Mouse (Mus musculus) cerebellum, postnatal 36 days (tissue): ENCODE measurements around the gene Zfp612.
"Not testable (repeated sequence)": the region's sequence is repeated elsewhere in the genome, so short reads cannot be mapped to it uniquely, and the experiment has no call there.

Experiments used
- DNase-seq, 2 experiments: peaks; one replicate each; pipeline ENCODE4 v3.0.0; 2021 to 2022; ENCODE audit warnings: mixed read lengths in 2 of 2

Gene Zfp612

GRCm38 (mm10) chr8:110079282-110080221 lies at the start of gene Zfp612:
Gene Zfp612, plus strand, starts transcription at chr8:110079746.
- peak; percentile 84 to 87 for DNase-seq

DNA sequence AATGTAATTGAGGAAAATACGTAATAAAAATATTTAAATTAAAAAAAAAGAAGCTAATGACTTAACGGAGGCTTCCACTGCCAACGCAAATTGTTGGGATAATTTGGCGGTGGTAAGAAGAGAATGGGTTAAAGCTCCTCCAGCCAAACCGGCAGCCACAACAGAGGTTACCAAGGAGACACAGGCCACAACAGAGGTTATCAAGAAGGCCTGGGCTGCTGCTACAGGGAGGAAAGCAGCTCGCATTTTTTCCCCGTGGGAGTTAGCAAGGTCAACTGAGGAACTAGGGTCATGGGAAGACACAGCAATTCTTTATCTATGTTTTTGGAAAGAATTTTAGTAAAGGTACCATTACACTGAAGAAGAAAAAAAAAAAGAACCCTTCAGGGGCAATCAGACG lies 45.8 kb upstream of the Zfp612 start:
- not testable (repeated sequence) for DNase-seq

GRCm38 (mm10) chr8:110034331-110034730 lies 45.2 kb upstream of the Zfp612 start:
- DNase-seq, result no peak

- peak in 1 of 2 experiments; percentile 6 for DNase-seq
Measured at GRCm38 (mm10) chr8:110036156-110036555, 43.4 kb upstream of the Zfp612 start.

GRCm38 (mm10) chr8:110039216-110039615 lies 40.3 kb upstream of the Zfp612 start:
- DNase-seq, result no peak

DNA sequence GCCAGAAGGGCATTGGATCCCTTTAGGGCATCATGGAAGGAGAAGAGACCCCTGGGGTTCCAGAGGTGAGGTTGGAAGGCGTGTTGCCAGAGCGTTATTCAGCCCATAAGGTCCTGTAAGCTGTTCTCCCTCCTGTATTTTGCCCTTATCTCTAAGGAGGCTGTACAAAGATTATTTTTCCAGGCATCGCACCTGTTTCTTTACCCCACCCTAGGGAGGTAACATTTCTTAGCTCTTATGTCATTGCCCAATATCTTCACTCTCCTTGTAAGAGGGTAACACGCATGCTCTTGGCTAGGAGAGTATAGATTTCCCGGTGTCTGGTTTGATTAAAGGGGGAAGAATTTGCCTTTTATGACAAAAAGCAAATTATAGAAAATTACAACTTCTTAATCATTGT lies 39.9 kb upstream of the Zfp612 start, which contains the start of gene Chst4:
TSS of gene Chst4 (minus strand) at position 82 of the 400 bp plus-strand sequence.
- no peak for DNase-seq

GRCm38 (mm10) chr8:110040509-110040908 lies 39.0 kb upstream of the Zfp612 start:
- no peak for DNase-seq

DNA sequence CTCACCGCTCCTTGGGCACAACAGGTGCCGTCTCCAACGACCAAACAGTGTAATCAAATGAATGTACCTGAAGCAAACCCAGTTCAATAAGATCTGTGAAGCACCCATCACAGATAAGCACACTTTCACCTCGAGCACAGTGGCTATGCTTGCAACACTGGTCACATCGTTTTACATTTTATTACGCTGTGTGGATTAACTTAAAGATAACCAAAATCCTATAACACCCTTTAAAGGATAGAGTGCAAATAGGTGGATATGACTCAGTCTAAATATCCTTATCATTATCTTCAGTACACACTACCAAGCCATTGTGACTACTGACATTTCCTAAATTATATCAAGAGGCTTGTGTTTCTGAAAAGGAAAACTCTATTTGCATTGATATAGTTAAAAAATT lies 28.3 kb upstream of the Zfp612 start:
- no peak for DNase-seq

GRCm38 (mm10) chr8:110058207-110058606 lies 21.3 kb upstream of the Zfp612 start:
- no peak for DNase-seq

DNA sequence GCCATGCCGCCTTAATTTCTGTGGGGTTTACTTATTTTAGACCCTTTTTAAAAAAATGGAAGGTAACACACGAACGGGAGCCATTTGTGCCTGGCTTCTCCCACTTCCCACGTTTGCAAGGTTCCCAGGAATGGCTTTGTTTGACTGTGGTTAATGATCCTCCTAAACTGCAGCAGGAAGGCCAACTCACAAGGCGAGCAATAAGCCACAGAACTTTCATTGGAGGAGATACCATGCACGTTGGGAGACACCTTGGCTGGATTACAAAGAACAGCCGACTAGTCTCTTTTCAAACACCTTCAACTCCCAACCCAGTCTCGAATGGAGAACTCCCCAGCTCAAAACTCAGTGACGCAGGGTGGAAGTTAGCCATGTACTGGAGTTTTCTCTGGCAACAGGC lies 15.4 kb upstream of the Zfp612 start:
- DNase-seq, result no peak

DNA sequence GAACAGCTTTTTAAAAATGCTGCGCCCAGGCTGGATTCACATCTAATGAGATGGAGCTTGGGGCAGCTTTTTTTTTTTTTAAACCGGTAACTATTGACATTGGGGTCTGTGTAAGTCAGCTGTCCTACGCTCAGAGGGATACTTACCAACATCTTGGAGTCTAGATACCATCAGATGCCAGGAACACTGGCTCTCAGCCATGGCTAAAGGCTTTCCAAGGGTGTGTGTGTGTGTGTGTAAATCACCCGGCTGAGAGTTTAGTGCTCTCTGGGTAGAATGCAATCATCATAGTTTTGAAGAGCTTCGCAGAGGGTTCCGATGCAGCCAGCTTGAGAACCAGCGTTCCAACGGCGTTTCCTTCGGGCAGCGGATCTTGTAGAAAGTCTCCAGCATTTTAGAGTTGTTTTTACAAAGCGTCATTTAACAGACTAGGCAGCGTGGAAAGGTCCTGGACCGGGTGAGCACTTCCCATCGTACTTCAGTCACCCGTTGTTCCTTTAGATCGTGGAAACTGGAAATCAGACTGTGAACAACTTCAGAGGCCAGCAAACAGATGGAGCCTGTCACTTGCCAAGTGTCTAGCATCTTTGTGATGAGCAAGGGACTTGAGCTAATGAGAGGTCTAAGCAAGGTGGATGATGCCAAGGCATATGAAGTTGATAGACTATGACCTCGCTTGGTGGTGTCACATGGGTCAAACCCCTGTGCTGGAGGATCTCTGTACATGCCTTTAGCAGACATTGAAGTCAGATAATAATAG lies 14.8 kb upstream of the Zfp612 start:
- DNase-seq, result peak; percentile 20 to 27

DNA sequence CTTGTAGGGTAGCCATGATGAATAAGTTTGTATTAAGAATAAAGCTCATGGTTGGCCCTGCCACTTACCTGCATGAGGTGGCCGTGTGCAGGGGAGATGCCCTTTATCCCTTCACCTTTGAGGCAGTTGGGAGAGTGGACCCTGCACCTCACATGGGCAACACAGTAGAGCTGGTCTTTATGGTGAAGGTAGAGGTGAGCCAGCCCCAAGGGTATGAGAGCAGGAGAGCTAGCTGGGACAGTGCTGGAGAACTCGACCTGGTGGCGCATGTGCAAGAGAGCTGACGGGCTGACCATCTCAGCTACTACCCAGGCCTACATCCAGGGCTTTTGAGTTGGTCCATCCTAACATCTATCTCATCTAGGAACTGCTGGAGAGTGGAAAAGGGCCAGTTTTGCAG lies 13.9 kb upstream of the Zfp612 start:
- no peak for DNase-seq

DNA sequence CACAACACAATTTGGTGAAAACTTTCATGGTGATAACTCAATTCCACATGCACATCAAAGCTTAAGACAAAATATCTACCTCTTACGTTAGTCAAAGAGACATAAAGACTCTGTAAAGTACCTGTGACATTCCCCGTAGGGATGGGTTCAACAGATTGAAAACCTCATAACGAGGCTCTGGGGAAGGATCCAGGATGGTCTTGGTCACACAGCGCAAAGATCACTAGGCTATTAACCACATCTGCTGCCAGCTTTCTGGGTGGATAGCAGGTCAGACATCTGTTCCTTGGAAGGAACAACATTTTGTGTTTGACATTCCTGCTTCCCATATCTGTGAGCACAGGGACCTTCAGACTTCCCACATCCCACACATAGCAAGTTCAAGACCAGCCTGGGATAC lies 9.8 kb upstream of the Zfp612 start:
- DNase-seq, result no peak

DNA sequence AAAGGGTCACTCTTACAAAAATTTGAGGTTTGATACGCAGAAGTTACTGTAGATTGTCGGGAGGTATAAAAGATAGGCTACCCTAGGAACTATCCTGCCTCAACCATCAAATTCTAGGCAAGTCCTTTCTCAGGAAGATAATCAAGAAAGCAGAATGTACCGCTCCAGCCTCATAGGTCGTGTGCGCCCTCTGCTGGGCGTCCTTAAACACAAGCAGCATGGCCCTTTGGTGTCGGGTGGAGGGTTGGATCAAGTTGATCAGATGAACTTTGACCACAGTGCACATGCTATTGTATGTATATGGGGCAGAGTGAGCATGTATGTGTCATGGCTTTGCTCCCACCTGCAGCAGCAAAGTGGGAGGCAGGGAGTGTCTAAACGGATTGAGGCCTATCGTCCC lies 7.9 kb upstream of the Zfp612 start:
- DNase-seq, result peak; percentile 65 to 66

GRCm38 (mm10) chr8:110074496-110074895 lies 5.0 kb upstream of the Zfp612 start:
- DNase-seq, result no peak

DNA sequence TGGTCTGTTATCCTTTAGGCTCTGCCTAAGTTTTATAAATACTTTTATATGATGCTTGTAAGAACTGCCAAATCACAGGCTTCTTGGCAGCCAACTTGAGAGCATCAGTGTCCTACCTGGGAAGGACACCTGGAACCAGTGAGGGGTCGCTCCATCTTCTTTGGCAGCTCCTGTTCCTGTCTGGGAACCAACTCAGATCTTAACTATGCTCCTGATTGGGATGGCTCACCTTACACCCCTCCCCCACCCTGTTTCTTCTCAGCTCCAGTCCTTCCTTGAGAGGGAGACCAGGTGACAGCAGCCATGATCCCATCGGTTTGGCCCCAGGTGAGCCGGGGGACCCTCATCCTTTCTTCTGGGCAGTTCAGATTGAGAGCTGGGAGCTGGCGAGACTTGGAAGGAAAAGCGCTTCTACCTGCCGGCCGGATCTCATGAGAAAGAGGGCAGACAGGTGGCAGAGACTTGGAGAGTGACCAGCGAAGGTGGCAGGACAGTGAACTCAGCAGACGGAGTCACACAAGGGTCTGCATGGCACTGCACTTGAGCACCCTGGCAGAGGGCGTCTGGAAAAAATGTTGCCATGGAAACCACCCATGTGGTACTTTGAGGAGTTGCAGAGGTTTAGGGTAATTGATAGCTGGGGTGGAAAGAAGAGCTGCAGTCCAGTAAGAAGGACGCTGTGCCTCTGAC lies 3.0 kb downstream of the Zfp612 start:
- DNase-seq, result peak in 1 of 2 experiments; percentile 19

GRCm38 (mm10) chr8:110091869-110092268 lies 12.3 kb downstream of the Zfp612 start:
- no peak for DNase-seq

DNA sequence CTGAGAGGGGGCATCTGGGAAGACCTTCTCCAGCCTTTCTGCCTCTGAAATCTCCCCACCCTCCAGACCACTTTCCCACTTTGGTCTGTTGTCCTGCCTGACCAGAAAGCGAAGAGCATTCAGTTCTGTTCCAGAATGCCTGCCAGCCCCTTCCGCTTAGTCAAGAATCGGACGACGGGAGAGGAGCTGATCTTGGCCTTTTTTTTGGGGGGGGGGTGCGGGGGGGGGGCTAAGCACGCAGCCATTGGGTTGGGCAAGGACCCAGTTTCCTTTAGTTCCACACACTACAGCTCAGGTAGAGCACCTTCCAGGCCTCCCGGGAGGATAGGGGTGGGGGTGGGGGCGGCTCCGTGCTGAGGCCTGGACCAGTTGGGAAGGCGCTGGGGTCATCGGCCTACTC lies 21.4 kb downstream of the Zfp612 start, which contains the start of gene Gm21964:
TSS of gene Gm21964 (plus strand) at position 301 of the 400 bp plus-strand sequence.
- DNase-seq, result no peak

GRCm38 (mm10) chr8:110101676-110102075 lies 22.1 kb downstream of the Zfp612 start:
- no peak for DNase-seq

DNA sequence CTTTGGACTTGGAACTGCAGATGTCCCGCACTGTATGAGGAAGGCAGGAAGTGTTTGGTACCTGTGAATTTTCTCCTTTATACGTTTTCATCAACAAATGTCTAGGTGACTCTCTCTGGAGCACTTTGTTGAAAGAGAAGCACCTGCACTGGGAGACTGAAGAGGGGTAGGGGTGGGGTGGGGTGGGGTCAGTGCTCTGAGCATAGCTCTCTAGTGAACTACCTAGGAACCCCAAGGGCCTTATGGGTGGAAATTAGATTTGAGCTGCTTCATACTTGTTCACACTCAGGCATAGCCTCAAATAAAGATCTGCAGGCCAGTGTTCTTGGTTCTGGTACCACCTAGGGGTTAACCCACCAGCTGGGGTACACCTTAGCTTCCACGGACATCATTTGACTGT lies 23.1 kb downstream of the Zfp612 start, which contains the start of gene Gm17720:
TSS of gene Gm17720 (minus strand) at position 101 of the 400 bp plus-strand sequence.
- no peak for DNase-seq

GRCm38 (mm10) chr8:110119715-110120114 lies 40.2 kb downstream of the Zfp612 start:
- peak; percentile 68 to 75 for DNase-seq

DNA sequence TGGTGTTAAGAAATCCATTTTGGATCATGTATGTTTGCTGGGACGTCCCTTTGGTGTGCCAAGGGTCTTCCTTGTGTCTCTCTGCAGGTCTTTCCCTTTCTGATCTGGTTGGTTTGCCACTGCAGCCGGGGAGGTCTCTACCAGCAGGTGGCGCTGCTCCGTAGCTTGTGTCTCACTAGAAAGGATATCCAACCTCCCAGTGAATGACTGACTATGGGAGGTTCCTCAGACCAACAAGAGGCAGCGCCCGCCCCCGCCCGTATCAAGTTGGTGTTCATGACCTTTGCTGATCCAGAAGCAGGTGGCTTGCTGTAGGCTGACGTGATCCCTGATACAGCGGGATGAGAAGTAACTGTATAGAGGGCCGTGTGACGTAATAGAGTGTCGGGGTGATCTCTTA lies 51.0 kb downstream of the Zfp612 start:
- peak; percentile 88 to 90 for DNase-seq

- DNase-seq, result peak in 1 of 2 experiments; percentile 15
Measured at GRCm38 (mm10) chr8:110134236-110134635, 54.7 kb downstream of the Zfp612 start.
